Mouse (Mus musculus): ENCODE data around the gene Frmd8.
"Not testable (repeated sequence)": the region's sequence is repeated elsewhere in the genome, so short reads cannot be mapped to it uniquely, and the experiment has no call there.

Frmd8 gene

GRCm38 (mm10) chr19:5828155-5828554, 46.9 kb downstream of the Frmd8 start:
- in situ Hi-C loops (cut with MboI; ENCODE audit: unreplicated experiment in 2 of 2), result no loop called here

GRCm38 (mm10) chr19:5827456-5828154, 47.5 kb downstream of the Frmd8 start:
- in situ Hi-C loops (cut with MboI; ENCODE audit: unreplicated experiment in 2 of 2), result no loop called here

- in situ Hi-C loops (cut with MboI; ENCODE audit: unreplicated experiment in 2 of 2), result no loop called here
Measured at GRCm38 (mm10) chr19:5827044-5827443, 48.0 kb downstream of the Frmd8 start.

DNA sequence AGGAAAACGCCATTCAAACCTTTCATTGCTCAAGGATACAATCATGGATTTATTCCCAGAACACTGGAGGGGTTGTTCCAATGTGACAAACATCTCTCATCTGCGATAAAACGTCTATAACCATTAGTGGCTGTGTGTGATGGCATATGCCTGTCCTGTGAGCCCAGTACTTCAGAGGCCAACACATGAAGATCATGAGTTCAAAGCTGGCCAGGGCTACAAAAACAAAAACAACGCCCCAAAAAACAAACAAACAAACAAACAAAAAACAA, 48.4 kb downstream of the Frmd8 start:
- in situ Hi-C loops (cut with MboI; ENCODE audit: unreplicated experiment in 2 of 2), result no loop called here

- in situ Hi-C loops (cut with MboI; ENCODE audit: unreplicated experiment in 2 of 2), result no loop called here
Measured at GRCm38 (mm10) chr19:5825901-5826730, 49.0 kb downstream of the Frmd8 start.

DNA sequence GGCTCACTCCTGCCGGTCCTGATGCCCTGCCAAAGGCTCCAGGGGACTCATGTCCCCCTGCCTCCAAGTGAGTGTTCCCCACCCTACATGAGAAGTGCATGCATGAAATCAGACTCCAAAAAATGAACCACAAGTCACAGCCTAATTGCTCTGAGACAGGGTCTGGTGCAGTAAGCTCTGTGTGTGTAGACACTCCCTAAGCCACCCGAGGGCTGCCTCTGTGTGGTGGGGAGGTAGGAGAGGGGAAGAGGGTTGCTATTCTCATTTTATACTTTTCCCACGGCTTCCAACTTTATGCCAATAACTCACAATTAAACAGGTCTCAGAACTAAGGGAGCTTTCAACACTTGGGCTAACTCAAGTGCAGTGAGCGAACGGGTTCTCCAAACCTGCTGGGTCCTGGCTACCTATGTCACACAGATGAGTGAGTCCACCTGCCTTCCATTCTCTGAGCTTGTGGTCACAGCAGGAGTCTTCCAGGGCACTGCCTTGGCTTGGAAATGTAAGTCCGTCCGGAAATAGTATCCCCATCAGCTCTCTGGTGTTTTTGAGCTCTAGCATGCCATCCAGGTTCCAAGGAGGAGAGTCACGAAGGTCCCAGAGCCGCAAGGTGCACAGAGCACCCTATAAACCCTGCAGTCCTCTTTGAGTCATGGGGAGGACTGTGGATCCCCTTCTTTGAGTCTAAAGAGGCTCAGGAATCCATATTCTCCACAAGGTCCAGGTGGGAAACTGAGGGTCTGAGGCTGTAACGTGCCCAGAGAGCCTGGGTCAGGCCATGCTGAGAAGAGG, 50.1 kb downstream of the Frmd8 start:
- in situ Hi-C loops (cut with MboI; ENCODE audit: unreplicated experiment in 2 of 2), result no loop called here

DNA sequence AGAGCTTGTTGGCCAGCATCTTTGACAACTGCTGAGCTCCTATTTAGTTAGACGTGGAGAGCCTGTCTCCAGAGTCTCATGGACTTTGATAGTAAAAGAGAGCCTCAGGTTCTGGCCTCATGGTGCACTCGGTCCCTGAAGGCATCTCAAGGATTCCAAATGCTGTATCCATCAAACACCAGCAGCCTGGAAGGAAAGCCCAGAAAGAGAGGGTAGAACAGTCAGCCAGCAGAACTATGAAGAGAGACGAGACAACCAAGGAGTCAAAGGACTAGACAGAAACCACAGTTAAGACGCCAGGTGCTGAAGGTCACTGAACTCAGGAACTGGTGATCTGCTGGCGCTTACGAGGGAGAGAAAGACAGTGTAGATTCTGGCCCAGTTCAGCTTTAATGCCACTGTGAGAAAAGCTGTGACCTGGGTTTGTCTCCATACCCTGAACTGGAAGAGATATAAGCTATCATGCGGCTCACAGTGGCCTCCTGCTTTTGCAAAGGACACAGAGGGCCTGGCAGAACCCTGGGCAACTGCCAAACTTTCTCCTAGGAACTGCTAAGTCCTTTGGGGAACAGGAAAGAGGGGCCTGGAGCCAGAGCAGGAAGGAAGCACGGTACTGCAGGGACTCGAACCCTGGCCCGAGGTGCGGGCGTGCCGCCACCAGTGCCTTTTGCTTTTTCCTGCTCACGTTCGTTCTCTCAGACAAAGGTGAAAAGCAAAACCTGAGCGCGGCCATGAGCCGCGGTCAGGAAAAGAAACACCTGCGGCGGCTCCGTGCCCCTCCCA, 50.8 kb downstream of the Frmd8 start:
- in situ Hi-C loops (cut with MboI; ENCODE audit: unreplicated experiment in 2 of 2), result no loop called here

GRCm38 (mm10) chr19:5823266-5823839, 51.7 kb downstream of the Frmd8 start:
- in situ Hi-C loops (cut with MboI; ENCODE audit: unreplicated experiment in 2 of 2), result no loop called here

DNA sequence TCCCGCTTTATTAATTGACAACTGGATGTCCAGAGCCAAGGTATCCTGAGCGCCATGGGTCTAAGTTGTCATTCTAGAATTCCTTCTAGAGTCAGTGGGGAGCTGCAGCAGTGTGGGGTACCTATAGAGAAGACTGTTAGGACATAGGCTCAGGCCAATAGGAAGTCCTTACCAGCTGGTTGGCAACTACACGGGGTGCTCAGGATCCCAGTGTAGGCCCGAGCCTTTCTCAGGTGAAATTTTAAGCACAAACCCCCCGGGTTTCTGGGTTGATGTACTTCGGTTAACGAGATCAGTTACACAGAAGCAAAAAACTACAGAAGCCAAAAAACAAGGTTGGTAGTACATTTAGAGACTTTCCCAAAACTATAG, 52.3 kb downstream of the Frmd8 start:
- in situ Hi-C loops (cut with MboI; ENCODE audit: unreplicated experiment in 2 of 2), result no loop called here

DNA sequence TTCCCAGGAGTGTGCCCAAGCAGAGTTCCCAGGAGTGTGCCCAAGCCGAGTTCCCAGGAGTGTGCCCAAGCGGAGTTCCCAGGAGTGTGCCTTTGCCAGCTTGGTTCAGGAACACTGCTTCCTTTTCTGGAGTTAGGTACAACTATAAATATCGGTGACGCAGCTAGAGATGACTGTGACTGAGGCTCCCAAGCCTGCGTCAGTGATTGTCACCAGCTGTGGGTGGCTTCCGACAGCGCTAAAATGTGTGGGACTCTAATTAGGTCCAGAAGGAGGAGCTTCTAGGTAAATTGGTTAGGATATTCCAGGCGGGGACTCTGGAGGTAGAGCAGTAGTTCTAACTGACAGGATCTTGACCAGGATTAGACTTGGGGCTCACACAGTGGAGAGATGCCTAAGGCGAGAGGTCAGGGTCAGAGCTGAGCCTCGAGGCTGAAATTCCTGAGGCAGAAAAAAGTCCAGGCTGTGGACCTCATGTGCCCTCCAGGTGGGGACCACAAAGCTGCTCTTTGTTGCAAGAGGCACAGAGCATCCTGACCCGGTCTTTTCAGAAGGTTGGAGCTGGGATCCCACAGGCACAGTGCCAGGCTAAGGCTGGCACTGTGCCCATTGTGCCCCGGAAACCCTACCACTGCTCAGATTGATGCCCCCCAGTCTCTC, 52.8 kb downstream of the Frmd8 start:
- in situ Hi-C loops (cut with MboI; ENCODE audit: unreplicated experiment in 2 of 2), result no loop called here

- in situ Hi-C loops (cut with MboI; ENCODE audit: unreplicated experiment in 2 of 2), result no loop called here
Measured at GRCm38 (mm10) chr19:5821847-5822173, 53.3 kb downstream of the Frmd8 start.

DNA sequence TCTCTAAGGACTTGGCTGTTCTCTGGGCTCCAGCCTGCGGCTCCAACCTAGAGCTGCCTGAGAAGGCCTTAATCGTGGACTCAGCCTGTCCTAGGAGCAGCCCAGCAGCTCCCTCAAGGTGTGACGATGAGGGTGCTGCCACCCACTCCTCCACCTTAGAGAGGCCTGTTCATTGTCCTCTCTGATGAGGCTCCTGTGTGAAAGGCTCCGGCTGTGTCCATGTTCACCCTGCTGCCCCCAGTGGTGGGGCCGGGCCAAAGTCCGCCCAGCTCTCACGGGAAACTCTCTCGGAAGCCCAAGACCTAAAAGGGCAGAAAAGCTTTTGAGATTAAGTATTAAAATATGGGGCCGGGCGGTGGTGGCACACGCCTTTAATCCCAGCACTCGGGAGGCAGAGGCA, 55.5 kb downstream of the Frmd8 start:
- in situ Hi-C loops (cut with MboI; ENCODE audit: unreplicated experiment in 2 of 2), result no loop called here

DNA sequence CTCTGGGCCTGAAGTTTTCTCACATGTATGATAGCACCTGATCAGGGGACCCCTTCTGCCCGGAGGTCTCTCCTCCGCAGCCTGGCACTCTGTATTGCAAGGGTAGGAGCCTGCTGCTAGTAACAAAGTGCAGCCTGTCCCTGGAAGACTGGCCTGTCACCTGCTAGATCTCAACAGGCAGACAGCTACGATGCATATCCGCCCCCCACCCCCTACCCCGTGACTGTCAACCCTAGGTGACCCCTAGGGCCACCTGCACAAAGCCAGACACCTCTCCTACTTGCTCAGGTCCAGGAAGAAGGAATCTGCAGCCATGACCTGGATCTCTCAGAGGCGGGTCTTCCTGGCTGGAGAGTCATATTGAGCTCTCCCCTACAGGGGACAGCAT, 56.5 kb downstream of the Frmd8 start:
- in situ Hi-C loops (cut with MboI; ENCODE audit: unreplicated experiment in 2 of 2), result no loop called here

DNA sequence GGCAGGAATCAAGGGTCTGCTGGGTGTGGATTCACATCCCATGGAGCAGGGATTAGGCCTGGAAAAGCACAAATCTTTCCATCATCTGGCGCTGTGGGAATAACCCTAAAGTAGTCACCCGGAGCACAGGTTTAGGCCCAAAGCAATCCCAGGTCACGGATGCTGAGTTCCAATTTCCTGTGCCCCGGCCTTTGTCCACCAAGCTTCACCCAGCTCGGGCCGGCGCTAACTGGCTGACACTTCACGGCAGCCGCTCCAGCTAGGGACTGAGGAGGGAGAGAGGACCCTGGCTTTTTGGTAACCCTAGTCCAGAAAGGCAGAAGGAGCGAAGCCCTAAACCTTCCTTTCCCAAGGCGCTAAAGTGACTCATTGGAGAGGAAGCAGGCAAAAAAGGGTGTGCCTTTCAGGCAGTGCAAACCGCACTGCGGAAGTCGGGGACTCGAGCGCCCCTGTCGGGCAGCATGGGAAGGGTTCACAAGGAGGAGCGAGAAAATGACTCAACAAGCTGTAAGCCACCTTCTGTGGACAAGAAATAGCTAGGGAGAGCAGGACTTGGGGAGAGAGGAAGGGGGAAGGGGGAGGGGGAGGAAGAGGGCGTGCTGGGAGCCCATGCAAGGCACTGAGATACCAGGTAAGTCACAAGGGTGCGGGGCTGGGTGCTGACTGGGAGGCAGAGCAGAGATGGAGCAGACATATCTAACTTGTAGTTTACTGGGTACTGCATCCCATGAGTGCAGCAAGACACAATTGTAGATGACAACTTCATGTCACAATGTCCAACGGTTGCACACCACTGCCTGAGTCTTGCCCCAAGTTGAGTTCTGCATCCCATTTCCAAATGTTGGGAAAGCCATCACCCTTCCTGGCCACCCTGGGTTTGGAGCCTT, 57.1 kb downstream of the Frmd8 start:
- in situ Hi-C loops (cut with MboI; ENCODE audit: unreplicated experiment in 2 of 2), result no loop called here

DNA sequence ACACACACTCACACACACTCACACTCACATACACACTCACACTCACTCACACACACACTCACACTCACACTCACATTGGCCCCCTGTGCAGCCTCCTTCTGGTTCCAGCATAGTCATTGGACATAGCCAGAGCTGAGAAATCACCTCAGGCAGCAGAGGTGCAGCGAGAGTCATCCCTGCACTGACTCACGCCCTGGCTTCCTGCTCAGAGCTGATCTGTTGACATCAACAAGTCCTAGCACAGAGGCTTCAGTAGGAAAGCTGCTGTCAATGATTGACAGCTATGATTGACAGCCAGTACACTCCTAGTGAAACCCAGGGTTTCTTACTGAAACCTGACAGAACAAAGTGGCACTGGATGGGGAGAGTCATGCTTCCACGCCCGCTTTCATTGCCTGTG, 59.1 kb downstream of the Frmd8 start:
- in situ Hi-C loops (cut with MboI; ENCODE audit: unreplicated experiment in 2 of 2), result no loop called here

DNA sequence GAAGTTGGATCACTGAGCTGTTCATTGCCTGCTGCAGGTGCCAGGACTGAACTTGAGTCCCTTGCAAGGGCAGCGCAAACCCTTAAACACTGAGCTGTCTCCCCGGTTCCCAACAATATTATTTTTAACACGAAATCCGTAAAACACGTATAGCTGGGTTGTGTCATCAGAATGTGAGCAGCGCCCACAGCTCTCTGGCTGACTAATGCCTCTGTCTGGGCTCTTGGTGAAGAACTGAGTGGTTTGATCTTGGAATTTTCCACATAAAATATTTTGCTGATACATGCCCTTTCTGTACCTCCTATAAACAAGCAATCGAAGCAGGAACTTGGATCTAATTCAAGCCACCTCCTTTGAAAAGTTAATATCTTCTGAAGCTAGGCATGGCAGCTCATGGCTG, 60.1 kb downstream of the Frmd8 start:
- in situ Hi-C loops (cut with MboI; ENCODE audit: unreplicated experiment in 2 of 2), result no loop called here

- in situ Hi-C loops (cut with MboI; ENCODE audit: unreplicated experiment in 2 of 2), result not testable (repeated sequence)
Measured at GRCm38 (mm10) chr19:5814048-5814447, 61.0 kb downstream of the Frmd8 start.

GRCm38 (mm10) chr19:5813567-5813966, 61.5 kb downstream of the Frmd8 start:
- in situ Hi-C loops (cut with MboI; ENCODE audit: unreplicated experiment in 2 of 2), result no loop called here

DNA sequence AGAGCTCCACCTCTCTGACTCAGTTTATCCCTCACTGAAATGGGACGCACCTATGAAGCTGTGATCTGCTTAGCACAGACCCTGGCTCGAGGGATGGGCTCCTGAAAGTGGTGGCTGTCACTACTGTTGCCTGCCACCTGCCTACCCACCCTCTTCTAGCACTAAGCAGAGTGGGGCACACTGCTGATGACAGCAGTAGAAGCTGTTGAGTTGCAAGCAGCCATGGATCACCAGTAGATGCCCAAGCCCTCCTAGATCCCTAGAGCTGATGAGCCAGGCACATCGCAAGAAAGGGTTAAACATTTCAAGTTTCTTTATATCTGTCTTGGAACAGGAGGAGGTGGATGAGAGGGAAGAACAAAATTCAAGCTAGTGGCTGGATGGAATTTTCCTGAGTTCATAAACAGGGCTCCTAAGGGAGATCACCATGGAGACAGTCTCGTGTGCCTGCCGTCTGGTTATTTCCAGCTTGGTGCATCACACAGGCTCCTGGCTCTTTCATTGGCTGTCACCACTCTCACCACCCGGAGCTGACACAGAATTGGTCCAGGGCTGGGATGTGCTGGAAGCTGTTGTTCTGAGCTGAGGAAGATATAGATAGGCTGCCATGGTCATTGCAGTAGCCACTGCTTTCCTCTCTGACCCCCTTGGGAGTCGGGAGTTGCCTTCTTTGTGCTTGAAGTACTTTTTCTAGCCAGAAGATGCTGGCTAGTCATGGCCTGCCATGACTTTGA, 63.1 kb downstream of the Frmd8 start:
- in situ Hi-C loops (cut with MboI; ENCODE audit: unreplicated experiment in 2 of 2), result no loop called here
